Mouse (Mus musculus) liver, embryonic 12.5 days (tissue): ENCODE results near the gene Pard3b. TPM values are rescaled to one million over a fixed set of nuclear protein-coding genes. Genes with fewer than 3 reads are reported as not detected.

ENCODE experiments used
- ATAC-seq: fragments of 200-750 bp; cut with Nextera tagmentation; 2 replicates; pipeline ENCODE4 v1.8.0; 2017; ENCODE audit warnings: moderate number of reproducible peaks, mild to moderate bottlenecking, moderate library complexity
- H3K27ac ChIP-seq: fragments of 300-500 bp; sonication (generic); 2 replicates; pipeline ENCODE4 v1.5.1; 2016; ENCODE audit warnings: mild to moderate bottlenecking
- H3K27me3 ChIP-seq: fragments of 300-500 bp; sonication (generic); replicated peaks from 2 replicates; pipeline ENCODE4 v1.6.1; 2016; ENCODE audit warnings: mild to moderate bottlenecking, moderate library complexity
- H3K36me3 ChIP-seq: fragments of 300-500 bp; sonication (generic); 2 replicates; pipeline ENCODE4 v1.6.1; 2016; ENCODE audit warnings: mild to moderate bottlenecking, moderate library complexity
- H3K4me1 ChIP-seq: fragments of 300-500 bp; sonication (generic); 2 replicates; pipeline ENCODE4 v1.6.1; 2016
- H3K4me2 ChIP-seq: fragments of 300-500 bp; sonication (generic); 2 replicates; pipeline ENCODE4 v1.6.1; 2016; ENCODE audit warnings: mild to moderate bottlenecking, moderate library complexity
- H3K4me3 ChIP-seq: fragments of 300-500 bp; sonication (generic); 2 replicates; pipeline ENCODE4 v1.5.1; 2016; ENCODE audit warnings: mild to moderate bottlenecking, moderate library complexity
- H3K9ac ChIP-seq: fragments of 300-500 bp; sonication (generic); 2 replicates; pipeline ENCODE4 v1.6.1; 2016; ENCODE audit warnings: mild to moderate bottlenecking, moderate library complexity
- H3K9me3 ChIP-seq: fragments of 300-500 bp; sonication (generic); replicated peaks from 2 replicates; pipeline ENCODE4 v1.6.1; 2016; ENCODE audit warnings: mild to moderate bottlenecking, moderate library complexity
- WGBS: fragments of 180-500 bp; shearing (Covaris S2); methylation state at CpG from one replicate; pipeline ENCODE4 v1.1.7; 2016; ENCODE audit not compliant: insufficient replicate concordance; 5-methylcytosine and 5-hydroxymethylcytosine counted together
- polyA plus RNA-seq: library from polyadenylated mRNA; unstranded; fragments of >200 nt; fragmentation: Nextera tagmentation; extraction: Ambion mirVana; gene quantifications from 2 replicates; pipeline ENCODE4 v1.2.1, GENCODE M21; 2016

Gene Pard3b
- polyA plus RNA-seq, 1 experiment from 2014 or later = 6.5 TPM

DNA sequence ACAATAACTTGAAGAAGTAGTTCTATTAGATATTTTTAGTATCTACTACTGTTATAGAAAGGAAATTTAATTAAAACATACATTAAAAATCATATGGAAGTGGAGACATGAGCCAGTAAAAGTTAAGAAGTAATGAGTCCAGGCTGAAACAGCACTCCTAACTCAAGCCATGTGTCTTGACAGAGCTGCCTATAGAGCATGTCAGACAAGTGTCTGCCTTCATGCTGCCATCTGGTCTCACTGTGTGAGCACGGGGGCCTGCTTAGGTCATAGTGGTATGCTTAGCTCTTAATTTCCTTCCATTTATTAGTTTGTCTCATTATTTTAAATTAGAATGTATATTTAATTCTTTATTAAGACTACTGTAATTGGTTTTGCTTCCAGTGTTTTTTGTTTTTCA is 517.3 kb downstream of the Pard3b start:
- Histone ChIP-seq H3K9ac (no peak overlapping the region), H3K4me1 (no peaks in the 10 kb centered on the region), H3K36me3 (no peaks in the 10 kb centered on the region), H3K27ac (no peak overlapping the region), H3K9me3 (no peaks in the 10 kb centered on the region), H3K4me3 (no peak overlapping the region), H3K4me2 (no peak overlapping the region), H3K27me3 (no peaks in the 10 kb centered on the region)
- no peak for ATAC-seq
- 56% methylated on average over 1 of the region's 1 CpGs for WGBS

DNA sequence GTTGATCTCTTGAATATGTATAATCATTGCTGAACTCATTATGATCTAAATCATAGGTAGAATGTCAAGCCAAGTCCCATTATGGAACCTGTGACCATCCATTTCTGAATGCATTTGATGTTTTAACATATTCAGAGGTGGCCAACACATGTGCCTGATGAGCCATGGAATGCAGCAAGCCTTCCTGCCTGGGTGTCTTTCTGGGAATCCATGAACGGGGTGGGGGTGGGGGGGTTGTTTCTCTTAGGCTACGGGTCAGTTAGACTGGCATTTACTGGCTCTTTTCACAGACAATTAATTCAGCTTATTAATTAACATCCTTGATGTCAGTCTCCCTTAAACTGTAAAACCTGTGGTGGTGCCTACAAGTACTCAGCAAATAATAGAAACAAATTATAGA is 521.0 kb downstream of the Pard3b start:
- Histone ChIP-seq H3K27me3 (no peaks in the 10 kb centered on the region), H3K4me1 (no peaks in the 10 kb centered on the region), H3K9me3 (no peaks in the 10 kb centered on the region), H3K4me2 (no peak overlapping the region), H3K27ac (no peak overlapping the region), H3K36me3 (no peaks in the 10 kb centered on the region), H3K9ac (no peak overlapping the region), H3K4me3 (no peak overlapping the region)
- WGBS = 71% methylated on average over 2 of the region's 2 CpGs
- no peak for ATAC-seq

DNA sequence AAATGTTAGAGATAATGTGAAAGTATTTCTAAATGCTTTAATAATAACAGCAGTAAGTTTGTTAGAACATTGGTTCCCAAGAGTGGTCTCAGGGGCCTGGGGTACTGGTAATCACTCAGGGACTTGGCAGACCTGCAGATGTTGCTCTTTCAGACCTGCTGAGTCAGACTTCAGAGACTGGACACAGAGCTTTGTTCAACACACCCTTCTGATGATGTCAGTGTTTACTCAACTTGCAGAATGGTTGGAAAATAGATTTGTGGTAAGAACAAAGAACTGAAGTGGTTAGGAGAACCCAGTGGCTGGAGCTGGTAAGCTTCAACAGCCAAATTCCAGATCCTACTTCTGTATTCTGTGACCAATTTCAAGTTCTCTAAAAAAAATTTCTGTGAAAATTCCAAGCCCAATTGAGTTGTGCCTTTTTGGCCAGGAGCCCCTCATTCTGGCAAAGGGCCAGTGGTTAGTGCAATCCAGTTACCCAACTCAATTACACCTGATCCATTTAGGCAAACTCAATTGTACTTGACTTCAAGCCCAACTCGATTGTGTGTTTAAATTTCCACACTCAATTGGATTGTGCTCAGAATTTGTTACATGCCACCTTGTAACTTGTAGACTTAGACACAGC is 536.5 kb downstream of the Pard3b start:
- WGBS = 52% methylated on average over 1 of the region's 1 CpGs
- no peaks in the 10 kb centered on the region for H3K9me3 ChIP-seq
- no peaks in the 10 kb centered on the region for H3K27me3 ChIP-seq
- no peak overlapping the region for H3K4me2 ChIP-seq
- no peak overlapping the region for H3K9ac ChIP-seq
- ATAC-seq = no peak
- H3K27ac ChIP-seq = no peak overlapping the region
- H3K36me3 ChIP-seq = no peaks in the 10 kb centered on the region
- no peaks in the 10 kb centered on the region for H3K4me1 ChIP-seq
- no peak overlapping the region for H3K4me3 ChIP-seq

DNA sequence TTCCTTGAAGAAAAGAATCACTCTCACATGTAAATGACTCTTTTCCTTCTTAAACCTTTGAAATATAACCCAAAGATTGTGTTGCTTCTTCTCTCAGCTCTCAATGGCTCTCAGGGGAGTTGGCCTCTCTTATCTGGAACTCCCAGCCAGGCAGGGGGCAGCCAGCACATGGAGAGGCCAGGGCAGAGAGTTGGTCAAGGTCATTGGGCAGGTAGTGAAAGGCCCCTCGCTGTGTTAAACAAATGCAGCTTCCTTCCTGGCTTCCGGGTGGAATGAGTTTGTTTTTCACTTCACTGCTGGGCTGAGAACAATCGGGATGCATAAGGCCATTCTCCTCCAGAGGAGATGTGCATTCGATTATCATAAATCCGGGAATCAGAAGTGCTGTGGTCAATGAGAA is 543.0 kb downstream of the Pard3b start:
- Histone ChIP-seq H3K4me2 (peak overlapping the region; percentile 38), H3K4me1 (peaks cover 23% of the 10 kb centered on the region), H3K36me3 (no peaks in the 10 kb centered on the region), H3K27ac (no peak overlapping the region), H3K9me3 (no peaks in the 10 kb centered on the region), H3K9ac (no peak overlapping the region), H3K27me3 (no peaks in the 10 kb centered on the region), H3K4me3 (no peak overlapping the region)
- ATAC-seq = peak; percentile 80
- 25% methylated on average over 5 of the region's 5 CpGs for WGBS

DNA sequence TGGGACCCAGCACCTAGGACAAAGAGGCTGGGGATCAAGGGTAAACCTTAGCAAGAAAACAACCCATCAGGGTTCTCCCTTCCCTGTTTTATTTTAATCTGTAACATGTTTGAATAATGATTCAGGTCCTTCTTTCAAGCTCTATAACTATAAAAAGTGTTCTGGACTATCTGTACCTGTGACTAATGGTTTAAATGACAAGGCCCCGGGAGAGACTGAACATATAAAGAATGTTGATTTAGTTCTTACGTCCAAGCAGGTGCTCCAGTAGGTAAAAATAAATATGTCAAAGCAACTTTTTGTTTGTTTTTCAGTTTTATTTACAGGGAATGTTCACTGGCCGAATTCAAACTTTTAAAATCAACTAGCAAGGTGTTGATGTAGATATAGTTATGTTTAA is 544.0 kb downstream of the Pard3b start:
- H3K9ac ChIP-seq = no peak overlapping the region
- peaks cover 23% of the 10 kb centered on the region for H3K4me1 ChIP-seq
- no peak overlapping the region for H3K4me2 ChIP-seq
- H3K27me3 ChIP-seq = no peaks in the 10 kb centered on the region
- H3K4me3 ChIP-seq = no peak overlapping the region
- no peaks in the 10 kb centered on the region for H3K36me3 ChIP-seq
- no peaks in the 10 kb centered on the region for H3K9me3 ChIP-seq
- ATAC-seq = no peak
- 63% methylated on average over 3 of the region's 3 CpGs for WGBS
- no peak overlapping the region for H3K27ac ChIP-seq

DNA sequence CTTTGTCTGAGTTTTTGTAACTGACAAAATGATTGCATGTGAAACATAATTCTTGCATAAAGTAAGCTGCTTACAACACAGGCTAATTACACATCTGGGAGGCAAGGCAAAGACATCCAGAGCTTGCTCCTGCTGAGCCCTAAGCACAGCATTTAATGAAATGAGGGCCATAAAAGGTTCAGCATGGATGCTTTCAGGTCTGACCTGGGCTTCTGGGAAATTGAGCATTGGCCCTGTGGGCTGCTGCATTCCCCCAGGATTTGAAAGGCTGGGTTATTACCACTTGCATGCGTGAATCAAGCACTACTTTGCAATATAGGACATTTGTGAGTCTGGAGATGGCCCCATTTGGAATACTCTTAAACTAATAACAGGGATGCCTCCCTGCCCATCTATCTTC is 552.2 kb downstream of the Pard3b start:
- H3K4me3 ChIP-seq = no peak overlapping the region
- H3K9ac ChIP-seq = no peak overlapping the region
- H3K9me3 ChIP-seq = no peaks in the 10 kb centered on the region
- no peaks in the 10 kb centered on the region for H3K4me1 ChIP-seq
- ATAC-seq = no peak
- H3K27me3 ChIP-seq = no peaks in the 10 kb centered on the region
- no peak overlapping the region for H3K4me2 ChIP-seq
- no peak overlapping the region for H3K27ac ChIP-seq
- no peaks in the 10 kb centered on the region for H3K36me3 ChIP-seq
- WGBS = 62% methylated on average over 1 of the region's 1 CpGs

- no peak overlapping the region for H3K27ac ChIP-seq
- H3K4me1 ChIP-seq = no peaks in the 10 kb centered on the region
- no peaks in the 10 kb centered on the region for H3K9me3 ChIP-seq
- ATAC-seq = no peak
- H3K4me2 ChIP-seq = no peak overlapping the region
- H3K27me3 ChIP-seq = no peaks in the 10 kb centered on the region
- no peak overlapping the region for H3K4me3 ChIP-seq
- WGBS = 83% methylated on average over 8 of the region's 8 CpGs
- H3K9ac ChIP-seq = no peak overlapping the region
- H3K36me3 ChIP-seq = no peaks in the 10 kb centered on the region
Measured at GRCm38 (mm10) chr1:62197515-62197914, 558.9 kb downstream of the Pard3b start.

DNA sequence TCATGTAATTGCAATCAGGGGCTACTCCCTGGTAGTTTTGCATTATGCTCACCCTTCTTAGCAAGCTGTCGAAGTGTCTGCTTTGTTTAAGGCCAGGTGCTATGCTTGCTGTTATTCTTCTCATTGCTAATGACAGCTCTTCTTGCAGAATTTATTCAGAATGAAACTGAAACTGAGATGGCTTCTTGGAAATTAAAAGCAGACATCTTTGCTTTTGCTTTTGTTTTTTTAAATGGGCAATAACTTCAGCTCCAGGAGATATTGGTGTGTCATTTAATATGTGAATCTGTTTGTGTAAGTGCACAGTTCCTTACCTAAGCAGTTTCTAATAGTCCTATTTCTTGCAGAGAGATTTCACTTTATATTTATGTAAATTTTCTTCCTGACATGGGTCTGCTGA is 562.3 kb downstream of the Pard3b start:
- Histone ChIP-seq H3K4me1 (no peaks in the 10 kb centered on the region), H3K36me3 (no peaks in the 10 kb centered on the region), H3K9ac (no peak overlapping the region), H3K4me2 (no peak overlapping the region), H3K4me3 (no peak overlapping the region), H3K9me3 (no peaks in the 10 kb centered on the region), H3K27ac (no peak overlapping the region), H3K27me3 (no peaks in the 10 kb centered on the region)
- 70% methylated on average over 1 of the region's 1 CpGs for WGBS
- no peak for ATAC-seq

DNA sequence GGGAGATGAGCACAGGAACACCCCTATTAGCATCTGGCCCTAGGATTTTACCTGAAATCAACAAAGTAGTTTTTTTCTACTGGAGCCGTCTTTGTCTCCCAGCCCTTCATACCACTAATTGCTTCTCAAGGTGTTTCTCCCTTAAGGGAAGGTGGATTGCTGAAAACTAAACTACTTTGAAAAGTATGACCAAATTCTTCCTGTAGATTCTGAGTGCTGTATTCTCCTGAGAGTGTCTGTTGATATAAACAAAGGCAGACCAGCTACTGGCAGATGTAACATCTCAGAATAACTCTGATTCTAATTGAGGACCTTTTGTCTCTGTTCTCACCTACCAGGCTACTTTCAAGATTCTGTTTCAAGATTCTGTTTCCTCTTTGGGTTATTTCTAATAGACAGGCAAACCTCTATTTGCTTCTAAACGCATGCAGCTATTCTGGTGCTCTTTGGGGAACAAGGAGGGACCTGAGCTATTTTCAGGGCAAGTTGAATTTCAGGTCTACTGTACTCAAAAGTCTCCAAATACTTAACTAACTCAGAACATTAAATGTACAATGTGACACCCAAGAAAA is 563.1 kb downstream of the Pard3b start:
- Histone ChIP-seq H3K27me3 (no peaks in the 10 kb centered on the region), H3K4me3 (no peak overlapping the region), H3K27ac (no peak overlapping the region), H3K4me1 (no peaks in the 10 kb centered on the region), H3K36me3 (no peaks in the 10 kb centered on the region), H3K9ac (no peak overlapping the region), H3K9me3 (no peaks in the 10 kb centered on the region), H3K4me2 (no peak overlapping the region)
- no peak for ATAC-seq
- WGBS = 65% methylated on average over 2 of the region's 2 CpGs

- Histone ChIP-seq H3K4me1 (no peaks in the 10 kb centered on the region), H3K27ac (no peak overlapping the region), H3K9ac (no peak overlapping the region), H3K36me3 (no peaks in the 10 kb centered on the region), H3K27me3 (no peaks in the 10 kb centered on the region), H3K9me3 (no peaks in the 10 kb centered on the region), H3K4me2 (no peak overlapping the region), H3K4me3 (no peak overlapping the region)
- no peak for ATAC-seq
- 68% methylated on average over 2 of the region's 2 CpGs for WGBS
Measured at GRCm38 (mm10) chr1:62213285-62213684, 574.7 kb downstream of the Pard3b start.

GRCm38 (mm10) chr1:62215842-62216241 is 577.2 kb downstream of the Pard3b start:
- Histone ChIP-seq H3K27ac (no peak overlapping the region), H3K4me3 (no peak overlapping the region), H3K9me3 (no peaks in the 10 kb centered on the region), H3K4me2 (no peak overlapping the region), H3K4me1 (no peaks in the 10 kb centered on the region), H3K27me3 (no peaks in the 10 kb centered on the region), H3K36me3 (no peaks in the 10 kb centered on the region), H3K9ac (no peak overlapping the region)
- ATAC-seq = no peak
- WGBS = 49% methylated on average over 2 of the region's 2 CpGs

- Histone ChIP-seq H3K4me1 (no peaks in the 10 kb centered on the region), H3K27me3 (no peaks in the 10 kb centered on the region), H3K27ac (no peak overlapping the region), H3K36me3 (no peaks in the 10 kb centered on the region), H3K4me3 (no peak overlapping the region), H3K9me3 (no peaks in the 10 kb centered on the region), H3K9ac (no peak overlapping the region), H3K4me2 (no peak overlapping the region)
- 67% methylated on average over 4 of the region's 4 CpGs for WGBS
- ATAC-seq = no peak
Measured at GRCm38 (mm10) chr1:62216568-62216967, 577.9 kb downstream of the Pard3b start.

GRCm38 (mm10) chr1:62229129-62229528 is 590.5 kb downstream of the Pard3b start:
- WGBS = 40% methylated on average over 5 of the region's 5 CpGs
- Histone ChIP-seq H3K27ac (no peak overlapping the region), H3K4me1 (no peaks in the 10 kb centered on the region), H3K36me3 (no peaks in the 10 kb centered on the region), H3K27me3 (no peaks in the 10 kb centered on the region), H3K4me3 (no peak overlapping the region), H3K9me3 (no peaks in the 10 kb centered on the region), H3K9ac (no peak overlapping the region), H3K4me2 (no peak overlapping the region)
- no peak for ATAC-seq
